Mouse (Mus musculus) brain, embryonic 14.5 days (tissue): ENCODE measurements at regions not wholly inside any gene's neighbourhood (a gene's known extent, or its start where the extent isn't known, plus 50 kb on each side); places are given as distances from the start of the nearest gene placed in this dataset.

Experiments used
- CTCF ChIP-seq: fragments of 200-500 bp; IDR thresholded peaks from 2 replicates; pipeline ENCODE4 v1.5.1; 2012; ENCODE audit warnings: inconsistent platforms, mild to moderate bottlenecking, moderate library complexity, borderline replicate concordance; ENCODE audit not compliant: insufficient read depth, insufficient read length; ENCODE audit errors: extremely low read depth
- POLR2A ChIP-seq: fragments of 200-500 bp; IDR thresholded peaks from 2 replicates; pipeline ENCODE4 v1.6.1; 2012; ENCODE audit warnings: mild to moderate bottlenecking, inconsistent platforms, borderline replicate concordance; ENCODE audit not compliant: poor library complexity, insufficient read depth, insufficient read length, severe bottlenecking; ENCODE audit errors: extremely low read depth

DNA sequence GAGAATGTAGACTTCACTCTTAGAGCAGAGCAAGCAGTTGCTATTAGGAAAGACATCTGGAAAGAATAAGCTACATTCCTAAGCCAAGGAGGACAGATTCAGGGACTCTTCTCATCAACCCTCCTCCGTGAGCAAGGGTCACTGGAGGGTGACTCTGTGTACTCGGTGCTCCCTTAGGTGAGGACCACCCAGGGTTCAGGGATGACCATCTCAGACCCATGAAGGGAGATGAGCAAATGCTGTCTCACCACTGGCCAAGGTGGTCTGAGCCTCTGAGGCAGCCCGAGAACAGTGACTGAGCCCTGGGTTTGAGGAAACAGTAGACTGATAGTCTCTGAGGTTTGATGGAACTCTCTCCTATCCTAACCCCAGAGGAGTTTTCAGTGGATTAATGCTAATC, 57.3 kb upstream of the 4930432M17Rik start:
- TF ChIP-seq POLR2A (no peak), CTCF (no peak)
